Mouse (Mus musculus): ENCODE data around the gene Lrrc56. TPM values are rescaled to one million over a fixed set of nuclear protein-coding genes. Genes with fewer than 3 reads are reported as not detected.

Lrrc56 gene
- polyA plus RNA-seq, 1 experiment from 2014 or later, result 20.8 TPM

- Histone ChIP-seq H3K27ac (ENCODE audit: low read depth, low read length) (peak overlapping the region; percentile 89), H3K4me1 (replicated peaks; ENCODE audit: control insufficient read depth, insufficient read depth, low read length) (peaks cover 30% of the 10 kb centered on the region)
- 88% methylated on average over 4 of the region's 4 CpGs for WGBS
Observed at GRCm38 (mm10) chr7:141222696-141223215, 28.8 kb downstream of the Lrrc56 start.

GRCm38 (mm10) chr7:141226535-141226934 is 32.6 kb downstream of the Lrrc56 start:
- ATAC-seq (replicated peaks; ENCODE audit: low FRiP score) (no peak), DNase-seq (ENCODE audit: low spot score) (no peak)
- Histone ChIP-seq H3K4me1 (replicated peaks; ENCODE audit: control insufficient read depth, insufficient read depth, low read length) (peaks cover 23% of the 10 kb centered on the region), H3K9ac (ENCODE audit: low read depth, low read length) (no peak overlapping the region), H3K27ac (ENCODE audit: low read depth, low read length) (no peak overlapping the region), H3K36me3 (ENCODE audit: control insufficient read depth, insufficient read depth, low read length) (peaks cover under 1% of the 10 kb centered on the region; the same call in 1 of the 2 replicates), H3K9me3 (ENCODE audit: control insufficient read depth, low read length) (no peaks in the 10 kb centered on the region), H3K4me2 (no peak overlapping the region), H3K4me3 (ENCODE audit: low read depth, low read length) (no peak overlapping the region), H3K27me3 (replicated peaks; ENCODE audit: control insufficient read depth, insufficient read depth, low read length) (no peaks in the 10 kb centered on the region)
- WGBS, result 79% methylated on average over 6 of the region's 6 CpGs

More at GRCm38 (mm10) chr7:141222696-141223215, 28.8 kb downstream of the Lrrc56 start:
- Histone ChIP-seq H3K27me3 (replicated peaks; ENCODE audit: control insufficient read depth, insufficient read depth, low read length) (no peaks in the 10 kb centered on the region), H3K4me2 (peak overlapping the region; percentile 97), H3K4me3 (ENCODE audit: low read depth, low read length) (no peak overlapping the region), H3K9me3 (ENCODE audit: control insufficient read depth, low read length) (no peaks in the 10 kb centered on the region), H3K9ac (ENCODE audit: low read depth, low read length) (no peak overlapping the region), H3K36me3 (ENCODE audit: control insufficient read depth, insufficient read depth, low read length) (peaks cover 10% of the 10 kb centered on the region; the same call in 1 of the 2 replicates)
- ATAC-seq (replicated peaks; ENCODE audit: low FRiP score) (no peak), DNase-seq (ENCODE audit: low spot score) (no peak)

GRCm38 (mm10) chr7:141227796-141228195 is 33.8 kb downstream of the Lrrc56 start:
- ATAC-seq (replicated peaks; ENCODE audit: low FRiP score), result peak; percentile 6; the same call in 1 of the 2 replicates
- Histone ChIP-seq H3K4me1 (replicated peaks; ENCODE audit: control insufficient read depth, insufficient read depth, low read length) (peaks cover 15% of the 10 kb centered on the region), H3K9me3 (ENCODE audit: control insufficient read depth, low read length) (no peaks in the 10 kb centered on the region), H3K4me3 (ENCODE audit: low read depth, low read length) (peak overlapping the region; percentile 98), H3K27me3 (replicated peaks; ENCODE audit: control insufficient read depth, insufficient read depth, low read length) (no peaks in the 10 kb centered on the region), H3K4me2 (peak overlapping the region; percentile 98), H3K27ac (ENCODE audit: low read depth, low read length) (no peak overlapping the region), H3K9ac (ENCODE audit: low read depth, low read length) (no peak overlapping the region), H3K36me3 (ENCODE audit: control insufficient read depth, insufficient read depth, low read length) (peaks cover 13% of the 10 kb centered on the region)
- WGBS, result 79% methylated on average over 4 of the region's 4 CpGs
- DNase-seq (ENCODE audit: low spot score), result no peak

- Histone ChIP-seq H3K4me1 (replicated peaks; ENCODE audit: control insufficient read depth, insufficient read depth, low read length) (peaks cover 15% of the 10 kb centered on the region), H3K36me3 (ENCODE audit: control insufficient read depth, insufficient read depth, low read length) (peaks cover 20% of the 10 kb centered on the region), H3K27ac (ENCODE audit: low read depth, low read length) (peak within 1 kb of the TSS; percentile 87), H3K27me3 (replicated peaks; ENCODE audit: control insufficient read depth, insufficient read depth, low read length) (no peaks in the 10 kb centered on the region), H3K4me3 (ENCODE audit: low read depth, low read length) (peak within 1 kb of the TSS; percentile 98), H3K9ac (ENCODE audit: low read depth, low read length) (peak within 1 kb of the TSS; percentile 99), H3K9me3 (ENCODE audit: control insufficient read depth, low read length) (no peaks in the 10 kb centered on the region), H3K4me2 (peak within 1 kb of the TSS; percentile 98)
- peak; percentile 90 for ATAC-seq (replicated peaks; ENCODE audit: low FRiP score)
- peak; percentile 93 for DNase-seq (ENCODE audit: low spot score)
- WGBS, result under 1% methylated on average over 76 of the region's 76 CpGs
Observed at GRCm38 (mm10) chr7:141228279-141229067, 34.5 kb downstream of the Lrrc56 start, which contains the start of gene Phrf1. Phrf1 (plus strand) TSS chr7:141228784.

- no peaks in the 10 kb centered on the region for H3K9me3 ChIP-seq (ENCODE audit: control insufficient read depth, low read length)
- peak overlapping the region; percentile 98 for H3K4me3 ChIP-seq (ENCODE audit: low read depth, low read length)
- H3K27ac ChIP-seq (ENCODE audit: low read depth, low read length), result no peak overlapping the region
- H3K9ac ChIP-seq (ENCODE audit: low read depth, low read length), result peak overlapping the region; percentile 99
- H3K27me3 ChIP-seq (replicated peaks; ENCODE audit: control insufficient read depth, insufficient read depth, low read length), result no peaks in the 10 kb centered on the region
- peak overlapping the region; percentile 98 for H3K4me2 ChIP-seq
- H3K36me3 ChIP-seq (ENCODE audit: control insufficient read depth, insufficient read depth, low read length), result peaks cover 28% of the 10 kb centered on the region
- WGBS, result 47% methylated on average over 6 of the region's 6 CpGs
- DNase-seq (ENCODE audit: low spot score) (no peak), ATAC-seq (replicated peaks; ENCODE audit: low FRiP score) (no peak)
- H3K4me1 ChIP-seq (replicated peaks; ENCODE audit: control insufficient read depth, insufficient read depth, low read length), result peaks cover 15% of the 10 kb centered on the region
Observed at GRCm38 (mm10) chr7:141229702-141230101, 35.7 kb downstream of the Lrrc56 start.

GRCm38 (mm10) chr7:141230570-141230969 is 36.6 kb downstream of the Lrrc56 start:
- no peaks in the 10 kb centered on the region for H3K27me3 ChIP-seq (replicated peaks; ENCODE audit: control insufficient read depth, insufficient read depth, low read length)
- H3K27ac ChIP-seq (ENCODE audit: low read depth, low read length), result no peak overlapping the region
- ATAC-seq (replicated peaks; ENCODE audit: low FRiP score) (no peak), DNase-seq (ENCODE audit: low spot score) (no peak)
- 88% methylated on average over 4 of the region's 4 CpGs for WGBS
- peaks cover 15% of the 10 kb centered on the region for H3K4me1 ChIP-seq (replicated peaks; ENCODE audit: control insufficient read depth, insufficient read depth, low read length)
- H3K4me3 ChIP-seq (ENCODE audit: low read depth, low read length), result peak overlapping the region; percentile 98
- H3K9me3 ChIP-seq (ENCODE audit: control insufficient read depth, low read length), result no peaks in the 10 kb centered on the region
- H3K9ac ChIP-seq (ENCODE audit: low read depth, low read length), result peak overlapping the region; percentile 99; the same call in 1 of the 2 replicates
- H3K4me2 ChIP-seq, result peak overlapping the region; percentile 98
- H3K36me3 ChIP-seq (ENCODE audit: control insufficient read depth, insufficient read depth, low read length), result peaks cover 35% of the 10 kb centered on the region

- Histone ChIP-seq H3K27ac (ENCODE audit: low read depth, low read length) (no peak overlapping the region), H3K4me2 (peak overlapping the region; percentile 98), H3K27me3 (replicated peaks; ENCODE audit: control insufficient read depth, insufficient read depth, low read length) (no peaks in the 10 kb centered on the region), H3K36me3 (ENCODE audit: control insufficient read depth, insufficient read depth, low read length) (peaks cover 36% of the 10 kb centered on the region), H3K4me3 (ENCODE audit: low read depth, low read length) (no peak overlapping the region), H3K9ac (ENCODE audit: low read depth, low read length) (no peak overlapping the region), H3K4me1 (replicated peaks; ENCODE audit: control insufficient read depth, insufficient read depth, low read length) (peaks cover 15% of the 10 kb centered on the region), H3K9me3 (ENCODE audit: control insufficient read depth, low read length) (no peaks in the 10 kb centered on the region)
- no peak for DNase-seq (ENCODE audit: low spot score)
- no peak for ATAC-seq (replicated peaks; ENCODE audit: low FRiP score)
- 96% methylated on average over 3 of the region's 3 CpGs for WGBS
Observed at GRCm38 (mm10) chr7:141231111-141231510, 37.2 kb downstream of the Lrrc56 start.

GRCm38 (mm10) chr7:141231551-141231950 is 37.6 kb downstream of the Lrrc56 start:
- DNase-seq (ENCODE audit: low spot score) (no peak), ATAC-seq (replicated peaks; ENCODE audit: low FRiP score) (no peak)
- H3K4me2 ChIP-seq, result no peak overlapping the region
- H3K27me3 ChIP-seq (replicated peaks; ENCODE audit: control insufficient read depth, insufficient read depth, low read length), result no peaks in the 10 kb centered on the region
- H3K9me3 ChIP-seq (ENCODE audit: control insufficient read depth, low read length), result no peaks in the 10 kb centered on the region
- H3K27ac ChIP-seq (ENCODE audit: low read depth, low read length), result no peak overlapping the region; the same call in 1 of the 2 replicates
- WGBS, result 92% methylated on average over 9 of the region's 10 CpGs
- H3K4me1 ChIP-seq (replicated peaks; ENCODE audit: control insufficient read depth, insufficient read depth, low read length), result peaks cover 15% of the 10 kb centered on the region
- H3K36me3 ChIP-seq (ENCODE audit: control insufficient read depth, insufficient read depth, low read length), result peaks cover 36% of the 10 kb centered on the region
- no peak overlapping the region for H3K9ac ChIP-seq (ENCODE audit: low read depth, low read length)
- H3K4me3 ChIP-seq (ENCODE audit: low read depth, low read length), result no peak overlapping the region
